Mouse (Mus musculus) thymus, postnatal 4 days (tissue): ENCODE measurements at regions not wholly inside any gene's neighbourhood (a gene's known extent, or its start where the extent isn't known, plus 50 kb on each side); places are given as distances from the start of the nearest gene placed in this dataset.
"Not testable (repeated sequence)": the region's sequence is repeated elsewhere in the genome, so short reads cannot be mapped to it uniquely, and the experiment has no call there.

Experiments
- DNase-seq: peaks from one replicate; pipeline ENCODE4 v3.0.0; 2021

DNA sequence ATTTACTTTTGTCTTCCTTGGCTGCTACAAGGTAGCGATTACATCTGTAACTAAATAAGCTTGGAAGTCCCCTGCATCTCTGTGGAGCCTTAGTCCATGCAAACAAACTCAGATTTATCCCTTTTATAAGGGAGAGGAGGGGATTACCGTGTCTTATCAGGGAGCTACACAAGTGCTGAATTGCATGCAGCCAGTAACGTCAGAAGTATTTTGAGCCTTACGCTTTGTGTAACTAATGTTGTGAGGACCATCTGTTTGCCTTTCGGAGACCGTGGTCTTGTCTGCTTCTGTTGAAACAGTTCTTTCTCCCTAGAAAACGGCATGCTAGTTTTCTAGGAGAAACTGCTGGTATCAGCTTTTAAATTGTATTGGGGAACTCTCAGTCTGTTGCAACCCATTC lies 58.0 kb upstream of the Dmrta1 start:
- no peak for DNase-seq

GRCm38 (mm10) chr4:89604721-89605120 lies 74.5 kb upstream of the Dmrta1 start:
- DNase-seq: no peak

GRCm38 (mm10) chr4:89575529-89575928 lies 103.7 kb upstream of the Dmrta1 start:
- peak; percentile 10 for DNase-seq

- no peak for DNase-seq
These were observed 124.3 kb upstream of the Dmrta1 start for GRCm38 (mm10) chr4:89554711-89555466.

- no peak for DNase-seq
These were observed 126.7 kb upstream of the Dmrta1 start for GRCm38 (mm10) chr4:89552556-89552955.

DNA sequence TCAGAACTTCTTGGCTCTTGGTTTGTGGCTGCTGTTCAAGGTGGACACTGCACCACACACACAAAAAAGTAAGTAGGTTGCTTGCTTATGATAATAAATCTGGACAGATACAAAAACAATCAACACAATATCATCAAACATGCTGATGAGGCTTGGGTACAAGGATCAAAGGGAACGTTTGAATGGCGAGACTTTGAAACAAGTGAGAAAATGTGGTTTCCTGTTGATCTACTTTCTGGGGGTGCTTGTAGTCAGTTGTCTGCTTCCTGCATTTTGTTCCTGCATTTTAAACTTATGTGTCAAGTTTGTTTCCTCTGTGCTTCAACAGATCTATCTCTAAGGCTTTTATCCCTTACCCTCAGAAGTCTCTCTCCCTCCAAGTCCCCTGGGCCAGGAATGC lies 128.7 kb upstream of the Dmrta1 start:
- no peak for DNase-seq

DNA sequence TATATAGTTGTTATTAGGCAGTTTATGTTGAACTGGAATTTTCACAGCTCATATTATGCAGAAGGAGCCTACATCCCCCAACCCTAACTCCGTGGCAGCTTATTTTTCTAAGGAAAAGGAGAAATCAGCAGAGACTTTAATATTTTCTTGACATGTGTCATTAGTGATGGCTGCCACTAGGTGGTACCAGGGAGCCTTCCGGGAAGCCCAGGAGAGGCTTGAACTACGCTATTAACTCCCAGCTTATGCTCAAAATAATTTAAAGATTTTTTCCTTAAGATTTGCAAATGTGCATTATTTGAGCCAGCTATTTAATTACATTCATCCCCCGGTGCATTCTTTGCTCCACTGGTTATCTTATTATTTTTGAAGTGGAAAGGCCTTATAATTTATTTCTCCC lies 146.8 kb upstream of the Dmrta1 start:
- DNase-seq: peak; percentile 69

GRCm38 (mm10) chr4:89530050-89530911 lies 149.0 kb upstream of the Dmrta1 start:
- DNase-seq: no peak

GRCm38 (mm10) chr4:89527966-89528365 lies 151.3 kb upstream of the Dmrta1 start:
- DNase-seq: no peak

- no peak for DNase-seq
These were observed 151.9 kb upstream of the Dmrta1 start for GRCm38 (mm10) chr4:89527326-89527725.

DNA sequence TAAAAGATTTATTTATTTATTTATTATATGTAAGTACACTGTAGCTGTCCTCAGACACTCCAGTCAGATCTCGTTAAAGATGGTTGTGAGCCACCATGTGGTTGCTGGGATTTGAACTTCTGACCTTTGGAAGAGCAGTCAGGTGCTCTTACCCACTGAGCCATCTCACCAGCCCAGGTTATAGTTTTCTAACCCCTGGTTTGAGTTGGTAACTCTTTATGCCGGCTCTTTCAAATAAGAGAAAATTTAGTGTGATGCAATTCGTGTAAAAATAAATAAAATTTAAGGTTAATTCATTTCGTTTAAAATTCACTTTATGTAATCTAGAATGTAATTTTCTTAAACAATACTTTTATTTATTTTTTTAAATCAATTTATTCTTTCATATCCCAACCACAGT lies 153.7 kb upstream of the Dmrta1 start:
- not testable (repeated sequence) for DNase-seq

DNA sequence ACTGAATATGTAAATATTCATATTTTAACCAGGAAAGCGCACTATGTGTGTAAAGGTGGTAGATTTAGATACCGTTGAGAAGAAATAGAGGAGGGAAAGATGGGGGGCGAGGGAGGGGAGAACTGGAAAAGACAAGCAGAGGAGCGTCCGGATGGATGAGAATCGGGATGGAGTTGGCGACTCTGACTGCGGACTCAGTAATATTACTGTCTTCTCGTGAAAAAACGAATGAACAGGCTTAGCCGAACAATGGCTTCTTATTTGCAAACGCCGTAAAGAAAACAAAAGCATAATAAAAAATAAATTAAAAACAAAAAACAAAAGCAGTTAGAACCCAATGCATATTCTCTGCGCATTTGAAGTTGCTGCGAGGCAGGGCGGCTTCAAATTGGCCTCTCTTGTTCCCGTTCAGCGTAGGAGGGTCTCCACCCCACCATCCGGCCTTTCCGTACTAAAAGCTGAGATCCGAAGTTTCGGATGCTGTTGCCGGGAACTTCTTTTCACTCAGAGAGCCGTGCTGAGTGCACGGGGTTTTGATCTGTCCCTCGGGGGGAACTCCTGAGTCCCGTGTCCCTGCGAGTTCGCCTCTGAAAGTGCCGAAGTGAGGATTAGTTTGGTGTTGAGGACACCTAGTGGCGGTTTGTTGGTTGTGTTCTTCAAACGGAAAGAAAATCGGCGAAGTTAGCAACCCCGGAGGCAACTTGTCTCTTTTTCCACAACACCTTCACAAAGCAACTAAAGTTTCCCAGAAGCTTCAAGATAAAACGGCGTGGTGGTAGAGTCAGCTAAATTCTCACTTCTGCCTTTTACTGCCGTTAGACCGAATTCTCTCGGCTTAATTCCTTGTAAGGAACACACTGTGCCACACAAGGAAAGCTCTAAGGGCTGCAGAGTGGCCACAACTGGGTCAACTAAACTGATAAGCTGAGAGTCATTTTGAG lies 154.7 kb upstream of the Dmrta1 start:
- DNase-seq: peak; percentile 44

DNA sequence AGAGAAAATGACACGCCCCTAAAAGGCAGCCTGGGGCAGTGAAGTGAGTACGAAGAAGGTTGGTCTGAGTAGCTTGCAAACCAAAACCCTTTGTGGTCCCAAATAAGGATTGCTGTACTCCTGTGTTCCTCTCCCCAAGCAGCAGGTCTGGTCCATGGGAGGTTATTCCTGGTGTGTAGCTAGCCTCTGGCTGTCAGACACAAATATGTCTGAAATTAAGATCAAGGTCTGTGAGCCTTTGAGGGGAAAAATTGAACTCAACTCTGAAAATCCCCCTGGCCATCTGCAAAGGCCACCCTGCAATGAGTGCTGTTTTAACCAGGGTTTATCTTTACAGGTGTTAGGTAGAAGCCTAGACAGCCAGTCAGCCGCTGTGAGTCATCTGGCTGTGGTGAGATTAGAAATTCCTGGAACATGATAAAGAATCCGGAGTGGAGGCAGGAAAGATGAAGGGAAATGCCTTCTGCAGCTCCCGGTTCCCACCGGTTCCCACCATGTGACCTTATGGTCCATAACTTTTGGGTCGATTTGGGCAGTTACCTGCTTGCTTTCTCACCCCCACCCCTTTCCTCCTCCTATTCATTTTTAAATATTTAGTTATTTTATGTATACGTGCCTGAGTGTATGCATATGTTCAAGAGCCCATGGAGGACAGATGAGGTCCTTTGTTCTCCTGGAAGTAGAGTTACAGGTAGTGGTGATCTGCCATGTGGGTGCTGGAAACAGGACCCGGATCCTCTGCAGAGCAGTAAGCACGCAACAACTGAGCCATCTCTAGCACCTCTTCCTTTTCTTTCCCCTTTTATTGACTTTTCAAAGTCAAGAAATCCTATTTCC lies 155.6 kb upstream of the Dmrta1 start:
- no peak for DNase-seq

DNA sequence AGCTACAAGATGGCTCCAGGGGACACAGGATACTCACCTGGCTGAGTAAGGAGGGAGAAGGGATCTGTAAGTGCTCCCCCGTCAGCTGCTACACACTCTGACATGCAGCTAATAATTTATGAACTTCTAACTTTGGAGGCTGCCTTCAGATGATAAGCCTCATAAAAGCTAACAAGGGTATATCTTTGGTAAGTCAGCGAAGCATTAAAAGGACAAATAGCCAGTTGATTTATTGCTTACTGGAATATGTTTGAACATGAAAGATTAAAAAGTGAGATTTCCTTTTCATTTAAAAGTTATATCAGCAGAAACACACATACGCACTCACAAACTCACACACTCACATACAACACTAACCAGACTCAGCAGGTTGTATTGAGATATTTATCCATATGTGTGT lies 161.2 kb upstream of the Dmrta1 start:
- no peak for DNase-seq

GRCm38 (mm10) chr4:89515823-89516411 lies 163.3 kb upstream of the Dmrta1 start:
- no peak for DNase-seq

DNA sequence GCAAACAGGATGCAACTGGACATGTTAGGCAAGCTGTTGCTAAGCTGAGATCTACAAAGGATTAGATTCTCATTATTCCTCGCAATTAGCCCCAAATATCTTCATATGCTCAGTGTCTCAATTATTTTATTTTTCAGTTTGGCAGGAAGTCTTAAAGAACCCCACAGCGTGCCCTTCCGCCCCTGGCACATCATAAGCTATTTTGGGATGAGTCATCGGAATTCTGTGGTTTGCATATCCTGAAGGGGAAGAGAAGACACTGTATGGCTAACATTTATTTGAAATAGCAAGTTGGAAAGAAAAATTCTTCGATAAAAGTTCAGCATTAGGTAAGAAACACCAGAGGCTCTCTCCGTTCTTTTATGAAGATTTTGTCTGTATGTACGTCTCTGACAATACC lies 164.3 kb upstream of the Dmrta1 start:
- DNase-seq: no peak

- no peak for DNase-seq
These were observed 168.6 kb upstream of the Dmrta1 start for GRCm38 (mm10) chr4:89510593-89510992.

GRCm38 (mm10) chr4:89509655-89510391 lies 169.4 kb upstream of the Dmrta1 start:
- no peak for DNase-seq

GRCm38 (mm10) chr4:89508103-89508763 lies 171.0 kb upstream of the Dmrta1 start:
- no peak for DNase-seq

- no peak for DNase-seq
These were observed 173.8 kb upstream of the Dmrta1 start for GRCm38 (mm10) chr4:89505368-89505819.
